Mouse (Mus musculus) C2C12 (cell line): ENCODE results near the gene D930020B18Rik.

ENCODE experiments used
- CEBPB ChIP-seq: IDR thresholded peaks from one replicate; pipeline ENCODE4 v1.6.1; 2011; ENCODE audit warnings: low read depth, mild to moderate bottlenecking, control low read depth, moderate library complexity
- CTCF ChIP-seq: IDR thresholded peaks from one replicate; pipeline ENCODE4 v1.5.1; 2011; ENCODE audit not compliant: control insufficient read depth, insufficient read depth, insufficient read length
- MAX ChIP-seq: IDR thresholded peaks from one replicate; pipeline ENCODE4 v1.6.1; 2011; ENCODE audit warnings: mild to moderate bottlenecking, control low read depth
- USF1 ChIP-seq: IDR thresholded peaks from one replicate; pipeline ENCODE4 v1.6.1; 2011; ENCODE audit warnings: low read depth, mild to moderate bottlenecking, control low read depth, moderate library complexity

DNA sequence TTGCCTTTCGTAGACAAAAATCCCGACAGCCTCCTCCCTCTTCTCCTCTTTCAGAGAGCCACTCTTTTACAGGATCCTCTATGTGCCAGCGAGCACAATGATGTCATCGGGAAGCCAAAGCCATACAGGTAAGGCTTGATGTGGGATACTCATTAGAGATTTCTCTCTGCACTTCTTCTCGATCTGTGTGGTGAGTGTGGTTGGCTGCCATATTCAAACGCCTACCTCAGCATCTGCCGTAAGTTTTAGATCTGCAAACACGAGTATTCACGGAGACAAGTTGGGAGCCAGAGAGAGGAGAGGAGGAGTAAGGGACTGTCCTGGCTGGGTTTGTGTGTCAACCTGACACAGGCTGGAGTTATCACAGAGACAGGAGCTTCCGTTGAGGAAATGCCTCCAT lies 27.7 kb downstream of the D930020B18Rik start:
- TF ChIP-seq CTCF (no peak), MAX (no peak), USF1 (no peak), CEBPB (no peak)
